Mouse (Mus musculus) cerebellum, adult 2 months (tissue): ENCODE results near the gene Nsmf.

Experiments used
- CTCF ChIP-seq: fragments of 200-500 bp; IDR thresholded peaks from 2 replicates; pipeline ENCODE4 v1.5.1; 2011; ENCODE audit warnings: low read depth, mild to moderate bottlenecking, control low read depth, low read length, moderate library complexity, borderline replicate concordance; ENCODE audit not compliant: insufficient read depth
- POLR2A ChIP-seq: fragments of 200-500 bp; IDR thresholded peaks from 2 replicates; pipeline ENCODE4 v1.6.1; 2011; ENCODE audit warnings: low read length, control low read depth, borderline replicate concordance; ENCODE audit not compliant: insufficient read depth

- TF ChIP-seq POLR2A = no peak
- TF ChIP-seq CTCF = no peak
Observed at GRCm38 (mm10) chr2:25110505-25111183, 56.5 kb downstream of the Nsmf start.
